ENCODE assay signal across 26 mouse cellular contexts in the genomic region with DNA sequence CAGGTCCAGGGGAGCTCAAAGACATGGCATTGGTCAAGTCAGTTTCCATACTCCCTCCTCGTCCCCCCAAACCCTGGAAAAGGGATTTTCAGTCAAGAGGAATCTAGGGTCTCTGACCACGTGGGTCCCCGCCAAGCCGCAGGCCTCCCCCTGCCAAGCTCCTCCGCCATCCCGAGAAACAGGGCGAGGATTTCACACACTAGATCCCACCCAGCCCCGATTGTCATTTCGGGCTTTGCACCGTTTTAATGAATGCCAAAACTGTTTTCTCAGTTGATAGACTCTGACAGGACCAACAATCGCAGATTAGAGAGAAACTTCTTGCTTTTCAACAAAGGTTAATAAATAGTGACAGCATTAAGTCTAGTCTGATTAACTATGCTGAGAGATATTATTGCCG. TPM values are rescaled to one million over a fixed set of nuclear protein-coding genes. Genes with fewer than 3 reads are reported as not detected.
DNase-seq lines count a peak whose midpoint lies in the region; ATAC-seq and TF ChIP-seq lines count a peak whose summit lies in the region.
"Had no signal": no experiment of that assay in that cellular context is flagged by ENCODE, and none has a peak within 500 bp of the region (broad histone marks: within the 10 kb centered on the region; RNA-seq: fewer than 3 reads in every experiment).

No protein-coding gene starts in this region.

- DNase-seq in midbrain, embryonic 10.5 days (ENCODE audit: low spot score), result no peak
- peak; percentile 52 for DNase-seq in retina, embryonic 14.5 days (ENCODE audit: low spot score)
- no peak for DNase-seq in heart, adult 2 months
- DNase-seq: adrenal gland, postnatal 14 days; cerebellum, adult 11-12 months; cerebellum, adult 8-10 months; cerebellum, postnatal 10 days; cerebellum, postnatal 36 days; embryo, embryonic 11 days; forebrain, postnatal 0 days; gastrocnemius, adult 2 months; gastrocnemius, postnatal 14 days; heart, adult 11 months; heart, postnatal 10 days; heart, postnatal 36 days had no signal

- peaks cover 79% of the 10 kb centered on the region for H3K4me1 ChIP-seq in midbrain, embryonic 10.5 days
- peaks cover 26% of the 10 kb centered on the region for H3K4me1 ChIP-seq in midbrain, embryonic 15.5 days
- peaks cover 48% of the 10 kb centered on the region for H3K4me1 ChIP-seq in neural tube, embryonic 13.5 days (replicated peaks)
- peaks cover 25% of the 10 kb centered on the region for H3K4me1 ChIP-seq in neural tube, embryonic 15.5 days
- no peaks in the 10 kb centered on the region; the same call in 1 of the 2 replicates for H3K4me1 ChIP-seq in heart, adult 2 months (ENCODE audit: control insufficient read depth, insufficient read depth, low read length)
- H3K4me1 ChIP-seq: embryonic facial prominence, embryonic 15.5 days had no signal

- H3K9me3 ChIP-seq in midbrain, embryonic 10.5 days (replicated peaks), result no peaks in the 10 kb centered on the region
- H3K9me3 ChIP-seq in midbrain, embryonic 15.5 days, result no peaks in the 10 kb centered on the region
- no peaks in the 10 kb centered on the region for H3K9me3 ChIP-seq in neural tube, embryonic 13.5 days
- no peaks in the 10 kb centered on the region for H3K9me3 ChIP-seq in neural tube, embryonic 15.5 days (replicated peaks)
- H3K9me3 ChIP-seq: embryonic facial prominence, embryonic 15.5 days; heart, embryonic 12.5 days; heart, embryonic 15.5 days; hindbrain, embryonic 10.5 days; hindbrain, embryonic 15.5 days had no signal

- no peak overlapping the region for H3K4me3 ChIP-seq in midbrain, embryonic 10.5 days
- H3K4me3 ChIP-seq in midbrain, embryonic 15.5 days, result no peak overlapping the region
- no peak overlapping the region for H3K4me3 ChIP-seq in neural tube, embryonic 13.5 days
- H3K4me3 ChIP-seq in neural tube, embryonic 15.5 days (replicated peaks), result no peak overlapping the region
- H3K4me3 ChIP-seq in heart, adult 2 months, result no peak overlapping the region
- H3K4me3 ChIP-seq: embryonic facial prominence, embryonic 15.5 days; gastrocnemius, adult 2 months; heart, embryonic 12.5 days; heart, embryonic 15.5 days; hindbrain, embryonic 10.5 days; hindbrain, embryonic 15.5 days had no signal

- no peaks in the 10 kb centered on the region for H3K36me3 ChIP-seq in midbrain, embryonic 10.5 days
- no peaks in the 10 kb centered on the region for H3K36me3 ChIP-seq in midbrain, embryonic 15.5 days (replicated peaks)
- no peaks in the 10 kb centered on the region for H3K36me3 ChIP-seq in neural tube, embryonic 13.5 days
- no peaks in the 10 kb centered on the region for H3K36me3 ChIP-seq in neural tube, embryonic 15.5 days
- no peaks in the 10 kb centered on the region for H3K36me3 ChIP-seq in heart, adult 2 months (ENCODE audit: control insufficient read depth, insufficient read depth, low read length)
- H3K36me3 ChIP-seq: embryonic facial prominence, embryonic 15.5 days; heart, embryonic 12.5 days; heart, embryonic 15.5 days; hindbrain, embryonic 10.5 days; hindbrain, embryonic 15.5 days had no signal

- peak overlapping the region; percentile 42 for H3K27ac ChIP-seq in midbrain, embryonic 10.5 days (replicated peaks)
- no peak overlapping the region for H3K27ac ChIP-seq in midbrain, embryonic 15.5 days
- peak overlapping the region; percentile 34; the same call in 1 of the 2 replicates for H3K27ac ChIP-seq in neural tube, embryonic 13.5 days (replicated peaks)
- H3K27ac ChIP-seq in neural tube, embryonic 15.5 days (replicated peaks), result no peak overlapping the region
- no peak overlapping the region for H3K27ac ChIP-seq in heart, adult 2 months
- H3K27ac ChIP-seq: embryonic facial prominence, embryonic 15.5 days; gastrocnemius, adult 2 months; heart, embryonic 15.5 days; hindbrain, embryonic 15.5 days had no signal

- H3K79me2 ChIP-seq in heart, adult 2 months (replicated peaks; ENCODE audit: control insufficient read depth, insufficient read depth, low read length), result no peaks in the 10 kb centered on the region

- intact Hi-C loops in heart, adult 2 months (cut with DNase I), result no loop called here

- 78% methylated on average over 12 of the region's 12 CpGs for WGBS in midbrain, embryonic 10.5 days
- 32% methylated on average over 12 of the region's 12 CpGs for WGBS in midbrain, embryonic 15.5 days
- 76% methylated on average over 12 of the region's 12 CpGs for WGBS in neural tube, embryonic 13.5 days
- WGBS in neural tube, embryonic 15.5 days, result 74% methylated on average over 12 of the region's 12 CpGs
- 85% methylated on average over 12 of the region's 12 CpGs for WGBS in heart, adult 2 months

- H3K4me2 ChIP-seq in midbrain, embryonic 15.5 days, result no peak overlapping the region
- no peak overlapping the region for H3K4me2 ChIP-seq in neural tube, embryonic 13.5 days
- H3K4me2 ChIP-seq in neural tube, embryonic 15.5 days, result no peak overlapping the region
- H3K4me2 ChIP-seq: embryonic facial prominence, embryonic 15.5 days; heart, embryonic 12.5 days; heart, embryonic 15.5 days; hindbrain, embryonic 15.5 days had no signal

- no peaks in the 10 kb centered on the region for H3K27me3 ChIP-seq in midbrain, embryonic 10.5 days (ENCODE audit: low read depth, poor library complexity, severe bottlenecking)
- H3K27me3 ChIP-seq in midbrain, embryonic 15.5 days (replicated peaks), result no peaks in the 10 kb centered on the region
- no peaks in the 10 kb centered on the region; the same call in 1 of the 2 replicates for H3K27me3 ChIP-seq in neural tube, embryonic 13.5 days
- no peaks in the 10 kb centered on the region for H3K27me3 ChIP-seq in neural tube, embryonic 15.5 days (replicated peaks)
- no peaks in the 10 kb centered on the region for H3K27me3 ChIP-seq in heart, adult 2 months (ENCODE audit: control insufficient read depth, insufficient read depth, low read length)
- H3K27me3 ChIP-seq: heart, embryonic 12.5 days; heart, embryonic 15.5 days; hindbrain, embryonic 15.5 days had no signal

- TF ChIP-seq CTCF in heart, adult 2 months (IDR thresholded peaks at IDR 0.05), result no peak

- no peak for TF ChIP-seq EP300 in heart, adult 2 months (IDR thresholded peaks at IDR 0.05; ENCODE audit: insufficient read depth, low read depth, low read length)

- H3K9ac ChIP-seq in midbrain, embryonic 15.5 days, result no peak overlapping the region
- no peak overlapping the region for H3K9ac ChIP-seq in neural tube, embryonic 13.5 days
- no peak overlapping the region for H3K9ac ChIP-seq in neural tube, embryonic 15.5 days (replicated peaks)
- no peak overlapping the region for H3K9ac ChIP-seq in heart, adult 2 months (ENCODE audit: low read depth, low read length)
- H3K9ac ChIP-seq: embryonic facial prominence, embryonic 15.5 days; forebrain, postnatal 0 days; heart, embryonic 12.5 days; heart, embryonic 15.5 days; hindbrain, embryonic 15.5 days had no signal

- no peak for TF ChIP-seq POLR2A in heart, adult 2 months (IDR thresholded peaks at IDR 0.05; ENCODE audit: insufficient read depth, low read depth, low read length)

- ATAC-seq in midbrain, embryonic 15.5 days (replicated peaks), result no peak
- no peak for ATAC-seq in neural tube, embryonic 13.5 days (ENCODE audit: low read depth)
- no peak for ATAC-seq in neural tube, embryonic 15.5 days (ENCODE audit: low FRiP score)
- ATAC-seq: activated CD4-positive, CD25-positive, alpha-beta regulatory T cell, adult 4 months; CD4-positive, CD25-positive, alpha-beta regulatory T cell, adult 4 months; forebrain, embryonic 14.5 days; forebrain, postnatal 0 days had no signal

RNA-seq across cellular contexts. Expression of gene Cux2, which starts 55.1 kb away (rescaled TPM):
- polyA plus RNA-seq in midbrain, embryonic 10.5 days (2016; fragmentation: Nextera tagmentation; extraction: Ambion mirVana), result 6.4 and 10.2 TPM in 2 replicates
- polyA plus RNA-seq in midbrain, embryonic 15.5 days (2015; fragmentation: Nextera tagmentation; extraction: Ambion mirVana), result 24.7 and 27.3 TPM in 2 replicates
- 28.5 and 29.8 TPM in 2 replicates for polyA plus RNA-seq in neural tube, embryonic 13.5 days (2015; fragmentation: Nextera tagmentation; extraction: Ambion mirVana)
- polyA plus RNA-seq in neural tube, embryonic 15.5 days (2015; fragmentation: Nextera tagmentation; extraction: Ambion mirVana), result 18.0 and 19.9 TPM in 2 replicates
- 10 to 100 TPM; 18.1 to 18.4 TPM for total RNA-seq in heart, adult 2 months (2021)
- 11.4 and 16.7 TPM in 2 replicates for polyA plus RNA-seq in heart, adult 2 months (2012; rRNA removed)

Comparison
In these comparisons a context has a peak if more than half of its experiments do, and no peak if none do; other contexts are left out.
1. H3K27ac ChIP-seq: peak in midbrain, embryonic 10.5 days (single experiment) and neural tube, embryonic 13.5 days (single experiment); none in midbrain, embryonic 15.5 days (single experiment), neural tube, embryonic 15.5 days (single experiment) and heart, adult 2 months (single experiment).